Mouse (Mus musculus) MEL (cell line): Measurements from ENCODE around the gene Poc1b. TPM values are rescaled to one million over a fixed set of nuclear protein-coding genes. Genes with fewer than 3 reads are reported as not detected.

Experiments used
- DNase-seq: peaks from one replicate; pipeline ENCODE4 v3.0.0; 2011; ENCODE audit warnings: low read depth, low spot score
- H3K27ac ChIP-seq: 2 replicates; pipeline ENCODE4 v1.5.1; 2012; ENCODE audit warnings: low read depth, mild to moderate bottlenecking, control low read depth, low read length, moderate library complexity; ENCODE audit not compliant: control insufficient read depth
- H3K27me3 ChIP-seq, 2 experiments: fragments of 150-350 bp in 1 of 2; sonication (generic) in 1 of 2; 2 replicates each; pipeline ENCODE4 v1.6.1; 2012; ENCODE audit warnings: low read length in 2 of 2, mild to moderate bottlenecking in 2 of 2, improper control_type of control experiment in 1 of 2, moderate library complexity in 1 of 2; ENCODE audit not compliant: insufficient read depth in 2 of 2, control insufficient read depth in 1 of 2
- H3K36me3 ChIP-seq, 2 experiments: 2 replicates each; pipeline ENCODE4 v1.6.1; 2012 to 2014; ENCODE audit warnings: low read length in 2 of 2, improper control_type of control experiment in 1 of 2, inconsistent platforms in 1 of 2, mild to moderate bottlenecking in 1 of 2; ENCODE audit not compliant: insufficient read depth in 2 of 2, control insufficient read depth in 1 of 2
- H3K4me1 ChIP-seq, 2 experiments: fragments of 150-350 bp in 1 of 2; sonication (generic) in 1 of 2; 2 replicates each; pipeline ENCODE4 v1.6.1; 2012; ENCODE audit warnings: low read length in 2 of 2, improper control_type of control experiment in 1 of 2, mild to moderate bottlenecking in 1 of 2; ENCODE audit not compliant: insufficient read depth in 2 of 2, control insufficient read depth in 1 of 2
- H3K4me3 ChIP-seq, 2 experiments: fragments of 150-350 bp in 1 of 2; sonication (generic) in 1 of 2; 2 replicates each; pipeline ENCODE4 v1.5.1; 2012; ENCODE audit warnings: low read depth in 2 of 2, low read length in 2 of 2, mild to moderate bottlenecking in 2 of 2, moderate library complexity in 2 of 2, control low read depth in 1 of 2, improper control_type of control experiment in 1 of 2; ENCODE audit not compliant: control insufficient read depth in 1 of 2, insufficient read depth in 1 of 2
- H3K79me2 ChIP-seq: 2 replicates; pipeline ENCODE4 v1.6.1; 2012; ENCODE audit warnings: mild to moderate bottlenecking, low read length, moderate library complexity; ENCODE audit not compliant: control insufficient read depth, poor library complexity, insufficient read depth
- H3K9ac ChIP-seq: 2 replicates; pipeline ENCODE4 v1.6.1; 2012; ENCODE audit warnings: low read depth, mild to moderate bottlenecking, control low read depth, low read length, moderate library complexity; ENCODE audit not compliant: control insufficient read depth, poor library complexity, severe bottlenecking
- H3K9me3 ChIP-seq: fragments of 150-350 bp; sonication (generic); replicated peaks from 2 replicates; pipeline ENCODE4 v1.6.1; 2012; ENCODE audit warnings: mild to moderate bottlenecking, low read length, improper control_type of control experiment, moderate library complexity; ENCODE audit not compliant: insufficient read depth
- BHLHE40 ChIP-seq: IDR thresholded peaks from 2 replicates; pipeline ENCODE4 v1.6.1; 2012; ENCODE audit warnings: low read depth, mild to moderate bottlenecking, inconsistent platforms, low read length, improper control_type of control experiment, borderline replicate concordance
- CHD1 ChIP-seq: IDR thresholded peaks from 2 replicates; pipeline ENCODE4 v1.6.1; 2012; ENCODE audit warnings: low read depth, mild to moderate bottlenecking, inconsistent platforms, low read length, improper control_type of control experiment
- CTCF ChIP-seq, 3 experiments: IDR thresholded peaks in 2 of 3; conservative IDR thresholded peaks in 1 of 3; 2 replicates each; pipeline ENCODE4 v1.5.1; 2011 to 2012; ENCODE audit warnings: low read length in 3 of 3, low read depth in 2 of 3, mild to moderate bottlenecking in 2 of 3, improper control_type of control experiment in 1 of 3, inconsistent platforms in 1 of 3, mixed read lengths in 1 of 3, moderate library complexity in 1 of 3; ENCODE audit not compliant: control insufficient read depth in 1 of 3, insufficient read depth in 1 of 3, poor library complexity in 1 of 3, severe bottlenecking in 1 of 3
- E2F4 ChIP-seq: IDR thresholded peaks from 2 replicates; pipeline ENCODE4 v1.6.1; 2011; ENCODE audit warnings: low read depth, low read length, improper control_type of control experiment, borderline replicate concordance
- ELF1 ChIP-seq: IDR thresholded peaks from 2 replicates; pipeline ENCODE4 v1.6.1; 2014; ENCODE audit warnings: low read depth, mild to moderate bottlenecking, inconsistent platforms, low read length, improper control_type of control experiment, moderate library complexity
- EP300 ChIP-seq, 2 experiments: IDR thresholded peaks; 2 replicates each; pipeline ENCODE4 v1.6.1; 2011; ENCODE audit warnings: improper control_type of control experiment in 2 of 2, low read length in 2 of 2, low read depth in 1 of 2, mild to moderate bottlenecking in 1 of 2
- GATA1 ChIP-seq: IDR thresholded peaks from 2 replicates; pipeline ENCODE4 v1.6.1; 2011; ENCODE audit warnings: low read depth, low read length, improper control_type of control experiment
- HCFC1 ChIP-seq: IDR thresholded peaks from 2 replicates; pipeline ENCODE4 v1.6.1; 2012; ENCODE audit warnings: low read depth, mild to moderate bottlenecking, inconsistent platforms, low read length, improper control_type of control experiment, moderate library complexity
- KAT2A ChIP-seq: conservative IDR thresholded peaks from 2 replicates; pipeline ENCODE4 v1.6.1; 2012; ENCODE audit warnings: low read depth, low read length, improper control_type of control experiment, inconsistent platforms
- MAFK ChIP-seq: IDR thresholded peaks from 2 replicates; pipeline ENCODE4 v1.6.1; 2011; ENCODE audit warnings: low read depth, mild to moderate bottlenecking, low read length, improper control_type of control experiment, borderline replicate concordance
- MXI1 ChIP-seq: IDR thresholded peaks from 2 replicates; pipeline ENCODE4 v1.6.1; 2011; ENCODE audit warnings: mild to moderate bottlenecking, low read depth, low read length, improper control_type of control experiment
- MYB ChIP-seq: IDR thresholded peaks from 2 replicates; pipeline ENCODE4 v1.6.1; 2011; ENCODE audit warnings: mild to moderate bottlenecking, low read depth, low read length, improper control_type of control experiment
- NELFE ChIP-seq: IDR thresholded peaks from 2 replicates; pipeline ENCODE4 v1.6.1; 2011; ENCODE audit warnings: low read depth, low read length, improper control_type of control experiment
- POLR2AphosphoS2 ChIP-seq: IDR thresholded peaks from 2 replicates; pipeline ENCODE4 v1.6.1; 2011; ENCODE audit warnings: low read length, improper control_type of control experiment
- SIN3A ChIP-seq: IDR thresholded peaks from 2 replicates; pipeline ENCODE4 v1.6.1; 2012; ENCODE audit warnings: low read length, improper control_type of control experiment, inconsistent platforms
- SMC3 ChIP-seq: IDR thresholded peaks from 2 replicates; pipeline ENCODE4 v1.6.1; 2011; ENCODE audit warnings: low read depth, low read length, improper control_type of control experiment
- TBP ChIP-seq: IDR thresholded peaks from 2 replicates; pipeline ENCODE4 v1.8.0; 2011; ENCODE audit warnings: low read depth, low read length, improper control_type of control experiment
- TCF12 ChIP-seq: IDR thresholded peaks from 2 replicates; pipeline ENCODE4 v1.6.1; 2014; ENCODE audit warnings: low read depth, mild to moderate bottlenecking, inconsistent platforms, low read length, improper control_type of control experiment, moderate library complexity
- USF1 ChIP-seq: IDR thresholded peaks from 2 replicates; pipeline ENCODE4 v1.6.1; 2014; ENCODE audit warnings: low read depth, mild to moderate bottlenecking, inconsistent platforms, low read length, improper control_type of control experiment, moderate library complexity
- ZKSCAN1 ChIP-seq: IDR thresholded peaks from 2 replicates; pipeline ENCODE4 v1.6.1; 2012; ENCODE audit warnings: low read depth, mild to moderate bottlenecking, inconsistent platforms, low read length, improper control_type of control experiment, moderate library complexity
- ZMIZ1 ChIP-seq: IDR thresholded peaks from 2 replicates; pipeline ENCODE4 v1.6.1; 2012; ENCODE audit warnings: low read depth, mild to moderate bottlenecking, inconsistent platforms, low read length, improper control_type of control experiment, moderate library complexity
- ZNF384 ChIP-seq: IDR thresholded peaks from 2 replicates; pipeline ENCODE4 v1.6.1; 2012; ENCODE audit warnings: low read depth, mild to moderate bottlenecking, inconsistent platforms, low read length, improper control_type of control experiment
- polyA plus RNA-seq, 2 experiments: library from polyadenylated mRNA; stranded (reverse) in 1 of 2; unstranded in 1 of 2; fragments of >175 nt in 1 of 2; fragments of >200 nt in 1 of 2; gene quantifications; 2 replicates each; pipeline versions ENCODE4 v1.2.1 to v1.2.4; 2012; ENCODE audit warnings: low replicate concordance in 2 of 2, low read depth in 1 of 2; ENCODE audit not compliant: insufficient read length in 2 of 2, insufficient read depth in 1 of 2, missing spikeins in 1 of 2
- total RNA-seq: library from RNA; depleted of rRNA; stranded (reverse); fragments of 300-350 nt; gene quantifications from 2 replicates; pipeline ENCODE4 v1.2.3, GENCODE M21; 2012

Poc1b gene
- total and polyA plus RNA-seq, 3 experiments, result 3.3 to 15.3 TPM; not detected in 1

DNA sequence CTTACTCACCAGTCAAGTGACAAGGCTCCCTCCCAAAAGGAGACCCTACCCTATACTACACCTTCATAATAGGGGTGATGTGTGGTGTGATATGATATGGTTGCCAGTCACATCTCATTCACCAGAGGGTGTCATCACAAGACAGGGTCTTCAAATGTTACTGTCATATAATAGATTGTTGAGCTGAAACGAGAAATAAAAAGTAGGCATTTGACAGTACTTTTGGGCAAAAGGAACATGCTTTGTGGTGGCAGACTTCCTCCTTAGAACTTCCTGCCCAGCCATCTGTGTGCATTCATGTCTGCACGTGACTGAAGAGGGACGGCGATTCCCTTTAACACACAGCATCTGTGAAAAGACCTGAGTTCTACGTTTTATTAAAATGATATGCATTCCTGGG, 75.3 kb downstream of the Poc1b start:
- TF ChIP-seq EP300 (IDR thresholded peaks at IDR 0.05; ENCODE audit: low read depth in 1 of 2, low read length in 2 of 2) (no peak), USF1 (no peak), POLR2AphosphoS2 (no peak), TBP (no peak), GATA1 (no peak), CTCF (IDR thresholded peaks at IDR 0.05 in 2 of 3, conservative IDR thresholded peaks at IDR 0.05 in 1 of 3; ENCODE audit: control insufficient read depth in 1 of 3, insufficient read depth in 1 of 3, low read depth in 2 of 3, low read length in 3 of 3, poor library complexity in 1 of 3, severe bottlenecking in 1 of 3) (no peak), ZKSCAN1 (no peak)
- H3K27ac ChIP-seq, result no peak overlapping the region
- H3K4me3 ChIP-seq, result no peak overlapping the region
- DNase-seq, result no peak
- H3K4me1 ChIP-seq, result no peaks in the 10 kb centered on the region
- no peaks in the 10 kb centered on the region for H3K79me2 ChIP-seq
- no peaks in the 10 kb centered on the region for H3K9me3 ChIP-seq
- no peak overlapping the region for H3K9ac ChIP-seq
- H3K27me3 ChIP-seq, result no peaks in the 10 kb centered on the region
- no peaks in the 10 kb centered on the region for H3K36me3 ChIP-seq

DNA sequence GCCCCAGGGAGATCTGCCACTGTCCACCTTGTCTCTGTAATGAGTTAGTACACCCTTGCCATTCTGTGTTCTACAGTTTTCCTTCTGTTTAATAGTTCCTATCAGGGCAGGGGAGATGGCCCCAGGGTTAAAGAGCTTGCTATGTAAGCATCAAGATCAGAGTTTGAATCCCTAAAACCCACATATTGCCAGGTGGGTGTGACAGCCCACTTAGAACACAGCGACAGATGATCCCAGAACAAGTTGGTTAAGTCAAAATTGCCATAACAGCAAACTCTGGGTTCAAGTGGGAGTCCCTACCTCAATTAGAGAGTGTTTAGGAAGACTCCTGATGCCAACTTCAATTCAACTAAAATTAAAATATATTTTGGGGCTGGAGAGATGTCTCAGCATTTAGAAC, 81.3 kb downstream of the Poc1b start:
- no peak overlapping the region for H3K27ac ChIP-seq
- H3K9ac ChIP-seq, result no peak overlapping the region
- no peaks in the 10 kb centered on the region for H3K79me2 ChIP-seq
- H3K36me3 ChIP-seq, result no peaks in the 10 kb centered on the region
- TF ChIP-seq MXI1 (no peak), HCFC1 (no peak), TBP (no peak), E2F4 (no peak), ELF1 (no peak), KAT2A (no peak), ZMIZ1 (no peak), MYB (no peak), ZNF384 (no peak), TCF12 (no peak), SIN3A (no peak), NELFE (no peak), CHD1 (no peak), EP300 (IDR thresholded peaks at IDR 0.05; ENCODE audit: low read depth in 1 of 2, low read length in 2 of 2) (no peak), MAFK (no peak), BHLHE40 (no peak), SMC3 (no peak)
- no peak overlapping the region for H3K4me3 ChIP-seq
- H3K27me3 ChIP-seq, result no peaks in the 10 kb centered on the region
- no peaks in the 10 kb centered on the region for H3K4me1 ChIP-seq
- no peak for DNase-seq
- H3K9me3 ChIP-seq, result no peaks in the 10 kb centered on the region
